Mouse (Mus musculus): ENCODE measurements at regions not wholly inside any gene's neighbourhood (a gene's known extent, or its start where the extent isn't known, plus 50 kb on each side); places are given as distances from the start of the nearest gene placed in this dataset.

GRCm38 (mm10) chr12:25320262-25320767 lies 223.4 kb upstream of the Id2 start:
- no peak for DNase-seq (ENCODE audit: low read depth)

GRCm38 (mm10) chr12:25319846-25320245 lies 222.9 kb upstream of the Id2 start:
- TF ChIP-seq POLR2A (IDR thresholded peaks at IDR 0.05; ENCODE audit: borderline replicate concordance, extremely low read depth, insufficient read depth, insufficient read length, poor library complexity, severe bottlenecking) = no peak
- TF ChIP-seq CTCF (IDR thresholded peaks at IDR 0.05; ENCODE audit: borderline replicate concordance, extremely low read depth, insufficient read depth, insufficient read length) = no peak
- DNase-seq (ENCODE audit: low read depth) = no peak

More at GRCm38 (mm10) chr12:25320262-25320767, 223.4 kb upstream of the Id2 start:
- no peak for TF ChIP-seq POLR2A (IDR thresholded peaks at IDR 0.05; ENCODE audit: borderline replicate concordance, extremely low read depth, insufficient read depth, insufficient read length, poor library complexity, severe bottlenecking)
- no peak for TF ChIP-seq CTCF (IDR thresholded peaks at IDR 0.05; ENCODE audit: borderline replicate concordance, extremely low read depth, insufficient read depth, insufficient read length)

GRCm38 (mm10) chr12:25318072-25318671 lies 221.2 kb upstream of the Id2 start:
- no peak for DNase-seq (ENCODE audit: low read depth)
- TF ChIP-seq CTCF (IDR thresholded peaks at IDR 0.05; ENCODE audit: borderline replicate concordance, extremely low read depth, insufficient read depth, insufficient read length) (no peak), POLR2A (IDR thresholded peaks at IDR 0.05; ENCODE audit: borderline replicate concordance, extremely low read depth, insufficient read depth, insufficient read length, poor library complexity, severe bottlenecking) (no peak)

- TF ChIP-seq CTCF (IDR thresholded peaks at IDR 0.05; ENCODE audit: borderline replicate concordance, extremely low read depth, insufficient read depth, insufficient read length) (no peak), POLR2A (IDR thresholded peaks at IDR 0.05; ENCODE audit: borderline replicate concordance, extremely low read depth, insufficient read depth, insufficient read length, poor library complexity, severe bottlenecking) (no peak)
- DNase-seq (ENCODE audit: low read depth) = no peak
Observed at GRCm38 (mm10) chr12:25315969-25316368, 219.0 kb upstream of the Id2 start.

- DNase-seq (ENCODE audit: low read depth) = no peak
- no peak for TF ChIP-seq POLR2A (IDR thresholded peaks at IDR 0.05; ENCODE audit: borderline replicate concordance, extremely low read depth, insufficient read depth, insufficient read length, poor library complexity, severe bottlenecking)
- no peak for TF ChIP-seq CTCF (IDR thresholded peaks at IDR 0.05; ENCODE audit: borderline replicate concordance, extremely low read depth, insufficient read depth, insufficient read length)
Observed at GRCm38 (mm10) chr12:25313212-25313611, 216.3 kb upstream of the Id2 start.

- TF ChIP-seq CTCF (IDR thresholded peaks at IDR 0.05; ENCODE audit: borderline replicate concordance, extremely low read depth, insufficient read depth, insufficient read length) = no peak
- no peak for TF ChIP-seq POLR2A (IDR thresholded peaks at IDR 0.05; ENCODE audit: borderline replicate concordance, extremely low read depth, insufficient read depth, insufficient read length, poor library complexity, severe bottlenecking)
- DNase-seq (ENCODE audit: low read depth) = no peak
Observed at GRCm38 (mm10) chr12:25312390-25312789, 215.4 kb upstream of the Id2 start.

GRCm38 (mm10) chr12:25311728-25312127 lies 214.8 kb upstream of the Id2 start:
- no peak for TF ChIP-seq CTCF (IDR thresholded peaks at IDR 0.05; ENCODE audit: borderline replicate concordance, extremely low read depth, insufficient read depth, insufficient read length)
- TF ChIP-seq POLR2A (IDR thresholded peaks at IDR 0.05; ENCODE audit: borderline replicate concordance, extremely low read depth, insufficient read depth, insufficient read length, poor library complexity, severe bottlenecking) = no peak
- DNase-seq (ENCODE audit: low read depth) = no peak

- TF ChIP-seq POLR2A (IDR thresholded peaks at IDR 0.05; ENCODE audit: borderline replicate concordance, extremely low read depth, insufficient read depth, insufficient read length, poor library complexity, severe bottlenecking) = no peak
- no peak for TF ChIP-seq CTCF (IDR thresholded peaks at IDR 0.05; ENCODE audit: borderline replicate concordance, extremely low read depth, insufficient read depth, insufficient read length)
- peak; percentile 60 for DNase-seq (ENCODE audit: low read depth)
Observed at GRCm38 (mm10) chr12:25310293-25310946, 213.5 kb upstream of the Id2 start.

GRCm38 (mm10) chr12:25309234-25309633 lies 212.3 kb upstream of the Id2 start:
- no peak for TF ChIP-seq CTCF (IDR thresholded peaks at IDR 0.05; ENCODE audit: borderline replicate concordance, extremely low read depth, insufficient read depth, insufficient read length)
- TF ChIP-seq POLR2A (IDR thresholded peaks at IDR 0.05; ENCODE audit: borderline replicate concordance, extremely low read depth, insufficient read depth, insufficient read length, poor library complexity, severe bottlenecking) = no peak
- no peak for DNase-seq (ENCODE audit: low read depth)

- no peak for DNase-seq (ENCODE audit: low read depth)
- TF ChIP-seq CTCF (IDR thresholded peaks at IDR 0.05; ENCODE audit: borderline replicate concordance, extremely low read depth, insufficient read depth, insufficient read length) = no peak
- no peak for TF ChIP-seq POLR2A (IDR thresholded peaks at IDR 0.05; ENCODE audit: borderline replicate concordance, extremely low read depth, insufficient read depth, insufficient read length, poor library complexity, severe bottlenecking)
Observed at GRCm38 (mm10) chr12:25305764-25306653, 209.1 kb upstream of the Id2 start.
